Mouse (Mus musculus): Measurements from ENCODE around the gene Lrrc4c. TPM values are rescaled to one million over a fixed set of nuclear protein-coding genes. Genes with fewer than 3 reads are reported as not detected.

Gene Lrrc4c
- polyA plus RNA-seq, 1 experiment from 2014 or later = 6.7 TPM

- 65% methylated on average over 1 of the region's 1 CpGs for WGBS
- 0 out of 2 replicates have a peak, but pooled peaks have one; percentile 51 for ATAC-seq (replicated peaks; ENCODE audit: low FRiP score)
- H3K9ac ChIP-seq (ENCODE audit: low read length) = no peak overlapping the region
Observed at GRCm38 (mm10) chr2:96580136-96580733, 262.3 kb downstream of the Lrrc4c start.

GRCm38 (mm10) chr2:96585665-96586064 lies 267.7 kb downstream of the Lrrc4c start:
- H3K27me3 ChIP-seq (ENCODE audit: control insufficient read depth, insufficient read depth, low read length) = no peaks in the 10 kb centered on the region
- DNase-seq (ENCODE audit: low spot score) (peak; percentile 57), ATAC-seq (replicated peaks; ENCODE audit: low FRiP score) (peak; percentile 89)
- 6% methylated on average over 4 of the region's 4 CpGs for WGBS
- H3K4me2 ChIP-seq (ENCODE audit: low read depth, low read length, severe bottlenecking) = no peak overlapping the region
- H3K9me3 ChIP-seq (ENCODE audit: control insufficient read depth, low read length) = no peaks in the 10 kb centered on the region
- no peak overlapping the region for H3K9ac ChIP-seq (ENCODE audit: low read length)
- H3K4me1 ChIP-seq (replicated peaks; ENCODE audit: control insufficient read depth, insufficient read depth, low read length) = no peaks in the 10 kb centered on the region
- H3K27ac ChIP-seq (ENCODE audit: low read depth, low read length) = no peak overlapping the region
- no peak overlapping the region for H3K4me3 ChIP-seq (ENCODE audit: low read depth, low read length)
- no peaks in the 10 kb centered on the region for H3K36me3 ChIP-seq (ENCODE audit: control insufficient read depth, insufficient read depth, low read length)

More at GRCm38 (mm10) chr2:96580136-96580733, 262.3 kb downstream of the Lrrc4c start:
- Histone ChIP-seq H3K4me1 (replicated peaks; ENCODE audit: control insufficient read depth, insufficient read depth, low read length) (no peaks in the 10 kb centered on the region), H3K27me3 (ENCODE audit: control insufficient read depth, insufficient read depth, low read length) (no peaks in the 10 kb centered on the region), H3K4me3 (ENCODE audit: low read depth, low read length) (no peak overlapping the region), H3K4me2 (ENCODE audit: low read depth, low read length, severe bottlenecking) (no peak overlapping the region), H3K9me3 (ENCODE audit: control insufficient read depth, low read length) (no peaks in the 10 kb centered on the region), H3K36me3 (ENCODE audit: control insufficient read depth, insufficient read depth, low read length) (no peaks in the 10 kb centered on the region), H3K27ac (ENCODE audit: low read depth, low read length) (no peak overlapping the region)
- no peak for DNase-seq (ENCODE audit: low spot score)

GRCm38 (mm10) chr2:96604801-96605200 lies 286.8 kb downstream of the Lrrc4c start:
- ATAC-seq (replicated peaks; ENCODE audit: low FRiP score) (no peak), DNase-seq (ENCODE audit: low spot score) (no peak)
- Histone ChIP-seq H3K4me3 (ENCODE audit: low read depth, low read length) (no peak overlapping the region), H3K4me1 (replicated peaks; ENCODE audit: control insufficient read depth, insufficient read depth, low read length) (no peaks in the 10 kb centered on the region), H3K36me3 (ENCODE audit: control insufficient read depth, insufficient read depth, low read length) (no peaks in the 10 kb centered on the region), H3K4me2 (ENCODE audit: low read depth, low read length, severe bottlenecking) (no peak overlapping the region), H3K9ac (ENCODE audit: low read length) (no peak overlapping the region), H3K27me3 (ENCODE audit: control insufficient read depth, insufficient read depth, low read length) (no peaks in the 10 kb centered on the region), H3K9me3 (ENCODE audit: control insufficient read depth, low read length) (no peaks in the 10 kb centered on the region), H3K27ac (ENCODE audit: low read depth, low read length) (no peak overlapping the region)
- WGBS = 96% methylated on average over 3 of the region's 3 CpGs

- Histone ChIP-seq H3K4me3 (ENCODE audit: low read depth, low read length) (no peak overlapping the region), H3K27ac (ENCODE audit: low read depth, low read length) (no peak overlapping the region), H3K4me2 (ENCODE audit: low read depth, low read length, severe bottlenecking) (no peak overlapping the region), H3K9me3 (ENCODE audit: control insufficient read depth, low read length) (no peaks in the 10 kb centered on the region), H3K4me1 (replicated peaks; ENCODE audit: control insufficient read depth, insufficient read depth, low read length) (no peaks in the 10 kb centered on the region), H3K36me3 (ENCODE audit: control insufficient read depth, insufficient read depth, low read length) (no peaks in the 10 kb centered on the region), H3K27me3 (ENCODE audit: control insufficient read depth, insufficient read depth, low read length) (no peaks in the 10 kb centered on the region), H3K9ac (ENCODE audit: low read length) (no peak overlapping the region)
- ATAC-seq (replicated peaks; ENCODE audit: low FRiP score) = no peak
- 87% methylated on average over 1 of the region's 1 CpGs for WGBS
- no peak for DNase-seq (ENCODE audit: low spot score)
Observed at GRCm38 (mm10) chr2:96614121-96614520, 296.2 kb downstream of the Lrrc4c start.

- Histone ChIP-seq H3K4me2 (ENCODE audit: low read depth, low read length, severe bottlenecking) (no peak overlapping the region), H3K4me1 (replicated peaks; ENCODE audit: control insufficient read depth, insufficient read depth, low read length) (no peaks in the 10 kb centered on the region), H3K9me3 (ENCODE audit: control insufficient read depth, low read length) (no peaks in the 10 kb centered on the region), H3K4me3 (ENCODE audit: low read depth, low read length) (no peak overlapping the region), H3K9ac (ENCODE audit: low read length) (no peak overlapping the region), H3K27ac (ENCODE audit: low read depth, low read length) (no peak overlapping the region), H3K36me3 (ENCODE audit: control insufficient read depth, insufficient read depth, low read length) (no peaks in the 10 kb centered on the region), H3K27me3 (ENCODE audit: control insufficient read depth, insufficient read depth, low read length) (no peaks in the 10 kb centered on the region)
- 69% methylated on average over 6 of the region's 6 CpGs for WGBS
- DNase-seq (ENCODE audit: low spot score) (no peak), ATAC-seq (replicated peaks; ENCODE audit: low FRiP score) (no peak)
Observed at GRCm38 (mm10) chr2:96618691-96619205, 300.8 kb downstream of the Lrrc4c start.

- Histone ChIP-seq H3K4me2 (ENCODE audit: low read depth, low read length, severe bottlenecking) (no peak overlapping the region), H3K36me3 (ENCODE audit: control insufficient read depth, insufficient read depth, low read length) (no peaks in the 10 kb centered on the region), H3K27me3 (ENCODE audit: control insufficient read depth, insufficient read depth, low read length) (no peaks in the 10 kb centered on the region), H3K9me3 (ENCODE audit: control insufficient read depth, low read length) (no peaks in the 10 kb centered on the region), H3K4me3 (ENCODE audit: low read depth, low read length) (no peak overlapping the region), H3K4me1 (replicated peaks; ENCODE audit: control insufficient read depth, insufficient read depth, low read length) (no peaks in the 10 kb centered on the region), H3K9ac (ENCODE audit: low read length) (no peak overlapping the region), H3K27ac (ENCODE audit: low read depth, low read length) (no peak overlapping the region)
- DNase-seq (ENCODE audit: low spot score) = no peak
- no peak for ATAC-seq (replicated peaks; ENCODE audit: low FRiP score)
- WGBS = 82% methylated on average over 4 of the region's 4 CpGs
Observed at GRCm38 (mm10) chr2:96667113-96667512, 349.1 kb downstream of the Lrrc4c start.

- Histone ChIP-seq H3K4me2 (ENCODE audit: low read depth, low read length, severe bottlenecking) (no peak overlapping the region), H3K36me3 (ENCODE audit: control insufficient read depth, insufficient read depth, low read length) (no peaks in the 10 kb centered on the region), H3K9ac (ENCODE audit: low read length) (no peak overlapping the region), H3K4me1 (replicated peaks; ENCODE audit: control insufficient read depth, insufficient read depth, low read length) (no peaks in the 10 kb centered on the region), H3K9me3 (ENCODE audit: control insufficient read depth, low read length) (no peaks in the 10 kb centered on the region), H3K4me3 (ENCODE audit: low read depth, low read length) (no peak overlapping the region), H3K27me3 (ENCODE audit: control insufficient read depth, insufficient read depth, low read length) (no peaks in the 10 kb centered on the region), H3K27ac (ENCODE audit: low read depth, low read length) (no peak overlapping the region)
- DNase-seq (ENCODE audit: low spot score) (no peak), ATAC-seq (replicated peaks; ENCODE audit: low FRiP score) (no peak)
- 65% methylated on average over 4 of the region's 4 CpGs for WGBS
Observed at GRCm38 (mm10) chr2:96681806-96682205, 363.8 kb downstream of the Lrrc4c start.

GRCm38 (mm10) chr2:96685328-96685727 lies 367.4 kb downstream of the Lrrc4c start:
- Histone ChIP-seq H3K27ac (ENCODE audit: low read depth, low read length) (no peak overlapping the region), H3K36me3 (ENCODE audit: control insufficient read depth, insufficient read depth, low read length) (no peaks in the 10 kb centered on the region), H3K9ac (ENCODE audit: low read length) (no peak overlapping the region), H3K4me1 (replicated peaks; ENCODE audit: control insufficient read depth, insufficient read depth, low read length) (no peaks in the 10 kb centered on the region), H3K27me3 (ENCODE audit: control insufficient read depth, insufficient read depth, low read length) (no peaks in the 10 kb centered on the region), H3K4me3 (ENCODE audit: low read depth, low read length) (no peak overlapping the region), H3K4me2 (ENCODE audit: low read depth, low read length, severe bottlenecking) (no peak overlapping the region), H3K9me3 (ENCODE audit: control insufficient read depth, low read length) (no peaks in the 10 kb centered on the region)
- no peak for ATAC-seq (replicated peaks; ENCODE audit: low FRiP score)
- no peak for DNase-seq (ENCODE audit: low spot score)
- 77% methylated on average over 1 of the region's 1 CpGs for WGBS

- H3K27ac ChIP-seq (ENCODE audit: low read depth, low read length) = no peak overlapping the region
- no peaks in the 10 kb centered on the region for H3K9me3 ChIP-seq (ENCODE audit: control insufficient read depth, low read length)
- no peaks in the 10 kb centered on the region for H3K36me3 ChIP-seq (ENCODE audit: control insufficient read depth, insufficient read depth, low read length)
- no peak overlapping the region for H3K4me2 ChIP-seq (ENCODE audit: low read depth, low read length, severe bottlenecking)
- no peak for ATAC-seq (replicated peaks; ENCODE audit: low FRiP score)
- 20% methylated on average over 3 of the region's 3 CpGs for WGBS
- DNase-seq (ENCODE audit: low spot score) = no peak
- no peaks in the 10 kb centered on the region for H3K27me3 ChIP-seq (ENCODE audit: control insufficient read depth, insufficient read depth, low read length)
- no peak overlapping the region for H3K4me3 ChIP-seq (ENCODE audit: low read depth, low read length)
- H3K4me1 ChIP-seq (replicated peaks; ENCODE audit: control insufficient read depth, insufficient read depth, low read length) = no peaks in the 10 kb centered on the region
- no peak overlapping the region for H3K9ac ChIP-seq (ENCODE audit: low read length)
Observed at GRCm38 (mm10) chr2:96705004-96705403, 387.0 kb downstream of the Lrrc4c start.

All from forebrain, embryonic 11.5 days (tissue).